Mouse (Mus musculus): ENCODE data around the gene C1qtnf12.
A peak's percentile ranks its signal among the peaks of the same experiment; 100 is the strongest.

The C1qtnf12 gene

DNA sequence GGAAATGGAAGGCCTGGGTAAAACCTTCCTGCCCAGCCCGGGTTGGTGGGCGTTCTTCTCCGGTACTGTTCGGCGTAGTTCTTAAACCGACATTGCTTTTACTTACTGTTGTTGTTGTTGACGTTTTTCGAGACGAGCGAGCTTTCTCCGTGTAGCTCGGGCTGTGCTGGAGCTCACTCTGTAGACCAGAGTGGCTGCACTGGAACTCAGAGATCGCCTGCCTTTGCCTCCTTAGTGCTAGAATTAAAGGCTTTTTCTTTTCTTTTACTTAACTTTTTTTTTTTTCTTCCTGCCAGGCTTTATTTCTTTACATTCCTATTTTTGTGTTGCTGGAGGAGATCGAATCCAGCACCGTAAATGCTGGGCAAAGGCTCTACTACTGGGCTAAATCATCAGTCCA is 31.5 kb downstream of the C1qtnf12 start:
- peak; percentile 8 for DNase-seq (ENCODE audit: extremely low read depth, low read depth)

DNA sequence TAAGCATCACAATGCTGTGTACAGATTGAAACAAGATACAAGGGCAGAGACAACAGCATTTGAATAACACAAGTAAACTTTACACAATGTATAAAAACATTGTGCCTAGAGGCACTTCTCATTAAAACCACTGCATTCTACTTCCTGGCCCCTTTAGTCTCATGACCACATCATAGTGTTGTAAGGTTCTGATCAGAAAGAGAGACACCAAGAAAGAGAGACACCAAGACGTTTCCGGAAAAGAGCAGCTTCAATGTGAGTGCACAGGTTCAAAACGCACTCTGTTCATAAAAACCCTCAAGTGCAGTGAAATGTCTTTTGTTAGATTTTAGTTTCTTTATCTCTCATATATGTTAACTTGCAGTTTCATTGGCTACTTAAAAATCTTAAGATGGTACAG is 42.0 kb downstream of the C1qtnf12 start:
- no peak for DNase-seq (ENCODE audit: extremely low read depth, low read depth)

DNA sequence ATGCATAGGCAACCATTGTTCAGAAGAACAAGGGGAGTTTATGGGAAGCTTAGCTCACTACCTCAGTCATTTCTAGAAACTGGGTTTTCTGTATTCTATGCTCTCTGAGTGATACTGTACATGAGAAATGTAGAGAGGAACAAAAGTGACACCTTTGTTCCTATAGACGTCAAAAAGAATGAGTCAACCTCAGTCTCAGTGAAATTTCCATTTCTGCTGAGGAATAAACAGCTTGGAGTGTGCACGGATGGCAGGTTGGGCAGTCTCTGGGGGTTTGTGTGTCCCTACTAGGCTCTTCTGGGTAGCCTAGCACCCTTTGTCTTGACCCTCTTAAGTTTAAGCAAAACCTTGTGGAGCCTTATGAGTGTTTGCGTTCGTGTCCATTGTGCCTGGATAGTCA is 46.3 kb downstream of the C1qtnf12 start:
- DNase-seq (ENCODE audit: extremely low read depth, low read depth), result no peak

DNA sequence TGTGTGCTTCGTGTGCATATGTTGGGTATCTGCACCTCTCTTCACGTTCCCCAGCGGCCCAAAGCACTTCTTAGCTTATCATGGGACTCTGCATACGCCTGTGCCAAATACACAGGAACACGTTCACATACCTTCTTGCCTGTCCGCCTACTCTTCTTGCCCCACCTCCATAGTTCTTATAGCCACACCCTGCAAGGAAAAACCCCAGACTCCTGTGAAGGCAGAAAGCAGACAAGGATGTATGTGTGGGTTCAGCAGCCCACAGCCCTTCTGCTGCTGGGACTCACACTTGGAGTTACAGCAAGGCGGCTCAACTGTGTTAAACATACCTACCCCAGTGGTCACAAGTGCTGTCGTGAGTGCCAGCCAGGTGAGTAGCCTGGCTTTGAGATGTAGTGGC is 51.5 kb downstream of the C1qtnf12 start, which contains the start of gene Tnfrsf4:
Gene Tnfrsf4, plus strand, starts transcription at position 207 of the 400 bp plus-strand sequence.
- DNase-seq (ENCODE audit: extremely low read depth, low read depth), result no peak

DNA sequence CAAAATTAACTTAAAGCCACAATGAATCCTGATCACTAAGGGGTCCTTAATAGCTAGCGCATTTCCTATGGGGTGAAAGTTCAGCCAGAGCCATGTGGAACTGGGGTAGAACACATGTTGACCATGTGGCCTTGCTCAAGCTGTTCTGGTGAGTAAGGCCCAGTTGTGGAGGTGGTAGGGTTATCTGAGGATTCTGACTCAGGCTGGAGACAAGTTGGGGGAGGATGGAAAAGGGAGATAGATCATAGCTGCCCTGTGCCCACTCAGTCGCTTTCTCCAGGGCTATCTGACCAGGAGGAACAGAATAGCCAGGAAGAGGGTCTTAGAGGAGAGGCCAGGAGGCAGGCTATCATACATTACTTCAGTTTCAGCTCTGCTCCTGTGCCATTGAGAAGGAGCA is 52.3 kb downstream of the C1qtnf12 start:
- DNase-seq (ENCODE audit: extremely low read depth, low read depth), result no peak

All from MEL-GATA-1-ER (cell line).